Mouse (Mus musculus): ENCODE measurements at regions not wholly inside any gene's neighbourhood (a gene's known extent, or its start where the extent isn't known, plus 50 kb on each side); places are given as distances from the start of the nearest gene placed in this dataset.

DNA sequence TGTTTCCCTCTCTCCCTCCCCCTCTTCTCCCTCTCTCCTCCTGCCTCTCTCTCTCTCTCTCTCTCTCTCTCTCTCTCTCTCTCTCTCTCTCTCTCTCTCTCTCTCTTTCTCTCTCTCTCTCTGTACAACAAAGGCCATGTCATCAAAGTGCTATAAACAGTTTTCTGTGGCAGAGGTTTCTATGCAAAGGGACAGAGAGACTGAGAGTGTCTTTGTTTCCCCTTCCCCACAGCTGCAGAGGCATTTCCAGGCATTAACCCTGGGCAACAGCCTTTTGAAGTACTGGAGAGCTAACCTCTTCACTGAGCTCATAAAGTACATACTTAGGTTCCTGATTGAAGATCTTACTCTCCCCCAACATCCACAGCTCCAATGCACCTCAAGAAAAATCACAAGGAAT lies 152.3 kb downstream of the Fam84b start:
- no peaks in the 10 kb centered on the region for H3K4me1 ChIP-seq (ENCODE audit: control insufficient read depth, insufficient read depth, low read length)
- TF ChIP-seq POLR2A (IDR thresholded peaks at IDR 0.05; ENCODE audit: low read depth, low read length) (no peak), CTCF (IDR thresholded peaks at IDR 0.05; ENCODE audit: borderline replicate concordance, insufficient read depth, low read length) (no peak)
- no peak overlapping the region for H3K27ac ChIP-seq (ENCODE audit: insufficient read depth, low read length)
- no peak overlapping the region for H3K4me3 ChIP-seq (ENCODE audit: insufficient read depth, low read length)

DNA sequence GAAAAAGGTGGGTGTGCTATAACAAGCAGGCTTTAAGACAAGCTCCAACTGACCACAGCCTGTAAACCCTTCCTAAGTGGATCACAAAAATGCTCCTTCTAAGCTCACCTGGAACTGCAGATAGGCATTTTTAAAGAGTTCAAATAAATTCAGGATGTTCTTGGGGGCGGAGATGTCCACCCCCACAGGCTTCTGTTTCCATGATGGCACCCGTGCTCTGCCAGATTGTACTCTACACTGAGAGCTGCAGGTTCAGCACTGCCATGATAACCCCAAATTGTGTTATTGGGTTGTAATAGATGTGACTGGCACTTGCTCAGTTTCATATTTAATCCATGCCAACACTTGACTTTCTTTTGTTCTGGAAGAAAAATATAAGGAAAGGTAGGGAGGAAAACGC lies 158.8 kb downstream of the Fam84b start:
- Histone ChIP-seq H3K4me3 (ENCODE audit: insufficient read depth, low read length) (no peak overlapping the region), H3K27ac (ENCODE audit: insufficient read depth, low read length) (no peak overlapping the region)
- TF ChIP-seq CTCF (IDR thresholded peaks at IDR 0.05; ENCODE audit: borderline replicate concordance, insufficient read depth, low read length) (no peak), POLR2A (IDR thresholded peaks at IDR 0.05; ENCODE audit: low read depth, low read length) (no peak)

DNA sequence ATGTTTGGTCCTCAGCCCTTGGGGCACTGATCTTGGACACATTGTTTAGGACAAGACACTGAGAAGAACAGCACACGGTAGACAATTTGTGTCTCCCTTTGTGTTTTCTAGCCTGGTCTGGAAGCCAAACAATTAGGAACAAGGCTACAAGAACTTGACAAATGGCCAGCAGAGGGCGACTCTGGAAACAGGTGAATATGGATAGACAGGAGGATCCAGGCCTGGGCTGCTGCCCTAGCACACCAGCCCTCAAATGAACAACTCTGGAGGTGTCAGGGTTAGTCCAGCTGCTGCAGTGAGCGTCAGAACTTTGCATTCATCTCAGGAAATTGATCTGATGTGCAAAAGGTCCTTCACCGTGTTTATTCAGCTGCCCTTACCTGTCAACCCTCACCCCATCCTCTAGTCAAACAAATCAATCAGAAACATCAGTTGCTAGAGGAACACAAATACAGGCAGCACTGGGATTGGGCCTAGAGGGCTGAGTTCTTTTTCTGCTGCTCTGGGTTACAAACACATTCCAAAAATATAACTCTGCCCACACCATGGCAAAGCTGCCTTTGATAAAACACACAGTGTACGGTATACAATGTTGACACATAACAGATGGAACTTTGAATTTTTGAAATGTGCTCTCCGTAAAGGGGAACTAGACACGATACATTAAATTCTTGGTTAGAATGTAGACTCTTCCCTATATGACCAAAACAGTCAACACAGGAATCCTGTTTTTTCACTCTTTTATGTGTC lies 159.7 kb downstream of the Fam84b start:
- Histone ChIP-seq H3K27ac (ENCODE audit: insufficient read depth, low read length) (peak overlapping the region; percentile 96), H3K4me3 (ENCODE audit: insufficient read depth, low read length) (no peak overlapping the region), H3K4me1 (ENCODE audit: control insufficient read depth, insufficient read depth, low read length) (peaks cover 6% of the 10 kb centered on the region)
- TF ChIP-seq CTCF (IDR thresholded peaks at IDR 0.05; ENCODE audit: borderline replicate concordance, insufficient read depth, low read length) (no peak), POLR2A (IDR thresholded peaks at IDR 0.05; ENCODE audit: low read depth, low read length) (no peak)

More for the DNA sequence above, 158.8 kb downstream of the Fam84b start:
- peaks cover 6% of the 10 kb centered on the region for H3K4me1 ChIP-seq (ENCODE audit: control insufficient read depth, insufficient read depth, low read length)

DNA sequence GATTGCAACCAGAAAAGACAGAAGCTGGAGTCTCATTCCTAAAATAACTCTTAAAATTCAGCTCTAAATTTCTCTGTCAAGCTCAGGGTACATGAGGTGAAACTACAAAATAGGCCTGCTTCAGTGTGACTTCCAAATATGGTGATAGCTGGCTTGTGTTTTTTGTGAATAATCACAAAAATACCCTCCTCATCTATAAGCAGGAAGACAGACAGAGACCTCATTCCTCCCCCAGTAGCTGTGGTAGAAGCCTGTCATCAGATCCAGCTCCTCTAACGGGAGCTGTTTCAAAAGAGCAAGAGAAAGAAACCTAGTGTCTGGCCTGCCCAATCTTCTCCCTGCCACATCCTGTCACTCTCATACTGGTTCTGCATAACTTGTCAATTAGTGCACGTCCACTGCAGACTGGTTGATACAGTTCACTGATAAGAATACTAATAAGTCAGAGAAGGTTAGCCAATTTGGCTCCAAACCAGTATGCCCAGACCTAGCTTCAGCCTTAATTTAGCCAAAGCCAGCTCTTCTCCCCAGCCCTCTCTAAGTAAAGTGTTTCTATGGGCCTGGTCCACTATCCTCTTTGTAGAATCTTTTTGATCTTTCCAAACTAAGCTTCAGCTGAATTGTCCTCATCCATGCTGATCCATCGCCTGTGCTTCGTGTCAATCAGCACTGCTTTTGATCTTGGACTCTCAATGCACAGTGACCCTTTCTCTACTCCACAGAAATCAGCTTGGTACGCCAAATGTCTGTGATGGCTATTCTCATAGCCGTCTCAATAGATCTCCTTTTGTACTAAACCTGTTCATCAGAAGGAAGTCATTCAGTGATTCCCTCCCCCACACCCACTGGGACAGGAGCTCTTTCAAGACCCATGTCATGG lies 160.6 kb downstream of the Fam84b start:
- Histone ChIP-seq H3K27ac (ENCODE audit: insufficient read depth, low read length) (peak overlapping the region; percentile 96), H3K4me1 (ENCODE audit: control insufficient read depth, insufficient read depth, low read length) (peaks cover 6% of the 10 kb centered on the region), H3K4me3 (ENCODE audit: insufficient read depth, low read length) (no peak overlapping the region)
- TF ChIP-seq POLR2A (IDR thresholded peaks at IDR 0.05; ENCODE audit: low read depth, low read length) (no peak), CTCF (IDR thresholded peaks at IDR 0.05; ENCODE audit: borderline replicate concordance, insufficient read depth, low read length) (no peak)

DNA sequence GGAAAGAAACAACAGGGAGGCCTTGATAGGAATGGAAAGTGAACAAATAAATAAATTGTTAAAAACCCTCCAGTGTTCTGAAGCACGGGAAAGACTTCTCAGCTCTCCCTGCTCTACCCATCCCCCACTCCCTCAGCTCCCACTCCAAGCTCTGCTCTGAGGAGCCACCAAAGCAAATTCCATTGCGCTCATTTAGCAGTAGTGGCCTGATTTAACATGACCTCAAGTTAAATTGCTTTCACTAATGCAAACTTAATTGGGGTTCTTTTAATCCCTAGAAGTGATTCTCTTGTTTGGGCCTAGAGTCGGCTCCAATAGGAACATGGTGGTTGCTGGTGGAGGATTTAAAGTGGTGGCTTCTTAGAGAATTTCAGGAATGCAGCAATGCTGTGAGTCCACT lies 161.4 kb downstream of the Fam84b start:
- peak overlapping the region; percentile 96 for H3K27ac ChIP-seq (ENCODE audit: insufficient read depth, low read length)
- no peak overlapping the region for H3K4me3 ChIP-seq (ENCODE audit: insufficient read depth, low read length)

DNA sequence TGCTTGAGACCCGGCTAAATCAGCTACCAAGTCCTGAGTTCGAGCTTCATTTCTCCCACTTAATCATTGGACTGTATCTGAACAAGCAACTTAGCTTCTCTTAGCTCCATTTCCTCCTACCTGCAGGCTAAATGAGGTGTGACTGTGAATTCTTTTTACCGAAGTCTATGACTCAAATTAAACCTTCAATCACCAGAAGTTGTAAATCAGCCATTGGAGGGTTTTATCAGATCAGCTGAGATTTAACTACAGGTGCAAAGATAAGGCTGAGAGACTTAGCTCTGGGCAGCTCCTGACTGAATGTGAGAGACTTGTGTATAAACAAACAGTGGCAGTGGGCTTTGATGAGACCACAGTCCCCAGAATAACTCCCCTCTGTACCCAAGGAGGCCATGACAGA lies 176.2 kb downstream of the Fam84b start:
- no peak overlapping the region for H3K27ac ChIP-seq (ENCODE audit: insufficient read depth, low read length)
- no peaks in the 10 kb centered on the region; the same call in 1 of the 2 replicates for H3K4me1 ChIP-seq (ENCODE audit: control insufficient read depth, insufficient read depth, low read length)
- H3K4me3 ChIP-seq (ENCODE audit: insufficient read depth, low read length): no peak overlapping the region
- TF ChIP-seq CTCF (IDR thresholded peaks at IDR 0.05; ENCODE audit: borderline replicate concordance, insufficient read depth, low read length): no peak
- TF ChIP-seq POLR2A (IDR thresholded peaks at IDR 0.05; ENCODE audit: low read depth, low read length): no peak

More for the DNA sequence above, 161.4 kb downstream of the Fam84b start:
- TF ChIP-seq POLR2A (IDR thresholded peaks at IDR 0.05; ENCODE audit: low read depth, low read length) (no peak), CTCF (IDR thresholded peaks at IDR 0.05; ENCODE audit: borderline replicate concordance, insufficient read depth, low read length) (no peak)
- H3K4me1 ChIP-seq (ENCODE audit: control insufficient read depth, insufficient read depth, low read length): peaks cover 6% of the 10 kb centered on the region

DNA sequence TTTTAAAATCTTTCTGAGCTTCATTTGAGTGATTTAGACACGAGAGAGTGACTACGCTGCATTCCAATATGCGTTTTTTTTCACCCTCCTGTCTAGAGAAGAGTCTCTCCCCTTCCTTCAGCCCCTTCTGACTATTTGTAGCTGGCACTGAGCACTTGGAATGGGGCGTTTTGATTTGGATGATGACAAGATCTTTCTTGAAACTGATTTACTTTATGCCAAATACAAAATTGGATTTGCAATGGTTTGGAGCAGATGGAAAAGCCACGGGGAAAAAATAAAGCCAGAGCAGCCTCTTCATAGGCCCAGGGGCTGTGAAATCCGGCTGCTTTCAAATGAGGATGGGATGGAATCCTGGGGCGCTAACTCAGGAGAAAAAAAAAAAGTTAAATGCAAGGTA lies 196.0 kb downstream of the Fam84b start:
- H3K4me1 ChIP-seq (ENCODE audit: control insufficient read depth, insufficient read depth, low read length): peaks cover 3% of the 10 kb centered on the region
- no peak overlapping the region for H3K4me3 ChIP-seq (ENCODE audit: insufficient read depth, low read length)
- no peak overlapping the region for H3K27ac ChIP-seq (ENCODE audit: insufficient read depth, low read length)
- TF ChIP-seq POLR2A (IDR thresholded peaks at IDR 0.05; ENCODE audit: low read depth, low read length) (no peak), CTCF (IDR thresholded peaks at IDR 0.05; ENCODE audit: borderline replicate concordance, insufficient read depth, low read length) (no peak)

DNA sequence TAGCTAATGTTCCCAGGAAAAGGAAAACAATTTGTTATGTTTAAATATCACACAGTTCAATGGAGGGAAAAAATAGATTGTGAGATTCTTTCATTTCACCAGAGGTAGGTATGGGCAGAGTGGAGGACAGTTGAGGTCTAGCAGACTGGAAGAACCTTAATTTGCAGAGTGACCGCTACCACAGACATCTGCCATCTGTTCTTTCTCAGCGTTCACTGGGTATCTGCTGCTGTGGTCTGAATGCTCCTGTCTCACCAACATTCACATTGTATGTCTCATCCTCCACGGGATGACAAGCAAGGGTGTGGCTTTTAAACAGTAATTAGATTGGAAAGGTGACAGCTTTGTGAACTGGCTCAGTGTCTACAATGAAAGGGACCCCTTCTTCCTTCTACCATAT lies 198.5 kb downstream of the Fam84b start:
- TF ChIP-seq POLR2A (IDR thresholded peaks at IDR 0.05; ENCODE audit: low read depth, low read length) (no peak), CTCF (IDR thresholded peaks at IDR 0.05; ENCODE audit: borderline replicate concordance, insufficient read depth, low read length) (no peak)
- Histone ChIP-seq H3K4me3 (ENCODE audit: insufficient read depth, low read length) (no peak overlapping the region), H3K27ac (ENCODE audit: insufficient read depth, low read length) (no peak overlapping the region), H3K4me1 (ENCODE audit: control insufficient read depth, insufficient read depth, low read length) (peaks cover 3% of the 10 kb centered on the region)

DNA sequence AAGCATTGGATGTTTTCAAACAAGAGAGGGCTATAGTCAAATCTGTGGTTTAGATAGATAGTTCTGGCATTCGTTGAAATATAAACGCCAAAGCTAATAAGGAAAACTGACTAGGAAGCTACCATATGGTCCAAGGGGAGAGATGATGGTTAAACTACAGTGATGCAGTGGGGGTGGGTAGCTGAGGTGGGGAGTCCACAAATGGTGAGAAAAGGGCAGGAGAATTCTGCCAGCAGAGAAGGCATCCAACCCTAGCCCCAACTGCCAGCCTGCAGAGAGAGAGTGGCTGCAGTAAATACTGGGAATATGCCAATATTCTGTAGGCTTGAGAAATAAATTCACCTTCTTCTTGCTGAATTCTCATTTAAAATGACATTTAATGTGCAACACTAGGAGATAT lies 204.3 kb downstream of the Fam84b start:
- no peaks in the 10 kb centered on the region; the same call in 1 of the 2 replicates for H3K4me1 ChIP-seq (ENCODE audit: control insufficient read depth, insufficient read depth, low read length)
- no peak overlapping the region for H3K4me3 ChIP-seq (ENCODE audit: insufficient read depth, low read length)
- TF ChIP-seq CTCF (IDR thresholded peaks at IDR 0.05; ENCODE audit: borderline replicate concordance, insufficient read depth, low read length) (no peak), POLR2A (IDR thresholded peaks at IDR 0.05; ENCODE audit: low read depth, low read length) (no peak)
- H3K27ac ChIP-seq (ENCODE audit: insufficient read depth, low read length): no peak overlapping the region

DNA sequence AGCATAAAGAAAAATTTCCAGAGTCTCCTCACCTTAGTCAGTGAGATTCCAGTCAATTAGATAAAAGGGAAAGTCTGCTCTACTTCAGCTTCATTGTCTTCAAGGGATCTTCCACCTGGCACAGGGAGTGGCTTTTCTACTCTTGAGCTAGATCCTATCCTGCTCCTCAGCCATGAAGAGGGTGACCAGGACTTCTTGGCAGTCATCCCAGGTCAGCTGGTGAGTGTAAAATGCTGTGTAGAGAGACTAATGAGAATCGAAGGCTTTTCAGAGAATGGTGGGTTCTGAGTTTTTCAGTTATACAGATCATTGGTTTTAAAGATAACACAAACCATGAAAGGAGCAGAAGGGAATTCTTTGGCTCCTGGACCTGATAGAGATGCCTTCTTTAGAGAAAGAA lies 211.8 kb downstream of the Fam84b start:
- no peaks in the 10 kb centered on the region; the same call in 1 of the 2 replicates for H3K4me1 ChIP-seq (ENCODE audit: control insufficient read depth, insufficient read depth, low read length)
- TF ChIP-seq CTCF (IDR thresholded peaks at IDR 0.05; ENCODE audit: borderline replicate concordance, insufficient read depth, low read length) (no peak), POLR2A (IDR thresholded peaks at IDR 0.05; ENCODE audit: low read depth, low read length) (no peak)
- no peak overlapping the region for H3K4me3 ChIP-seq (ENCODE audit: insufficient read depth, low read length)
- no peak overlapping the region for H3K27ac ChIP-seq (ENCODE audit: insufficient read depth, low read length)
